Mouse (Mus musculus): ENCODE data around the gene Gpr107.

GRCm38 (mm10) chr2:31214211-31214796 is 62.2 kb downstream of the Gpr107 start:
- no peak for TF ChIP-seq CTCF (IDR thresholded peaks at IDR 0.05; ENCODE audit: control insufficient read depth, insufficient read depth, insufficient replicate concordance, low read depth, low read length)
- no peak for TF ChIP-seq POLR2A (IDR thresholded peaks at IDR 0.05; ENCODE audit: control insufficient read depth, low read depth, low read length)
